Mouse (Mus musculus): Measurements from ENCODE around the gene Galnt18.

Gene Galnt18

DNA sequence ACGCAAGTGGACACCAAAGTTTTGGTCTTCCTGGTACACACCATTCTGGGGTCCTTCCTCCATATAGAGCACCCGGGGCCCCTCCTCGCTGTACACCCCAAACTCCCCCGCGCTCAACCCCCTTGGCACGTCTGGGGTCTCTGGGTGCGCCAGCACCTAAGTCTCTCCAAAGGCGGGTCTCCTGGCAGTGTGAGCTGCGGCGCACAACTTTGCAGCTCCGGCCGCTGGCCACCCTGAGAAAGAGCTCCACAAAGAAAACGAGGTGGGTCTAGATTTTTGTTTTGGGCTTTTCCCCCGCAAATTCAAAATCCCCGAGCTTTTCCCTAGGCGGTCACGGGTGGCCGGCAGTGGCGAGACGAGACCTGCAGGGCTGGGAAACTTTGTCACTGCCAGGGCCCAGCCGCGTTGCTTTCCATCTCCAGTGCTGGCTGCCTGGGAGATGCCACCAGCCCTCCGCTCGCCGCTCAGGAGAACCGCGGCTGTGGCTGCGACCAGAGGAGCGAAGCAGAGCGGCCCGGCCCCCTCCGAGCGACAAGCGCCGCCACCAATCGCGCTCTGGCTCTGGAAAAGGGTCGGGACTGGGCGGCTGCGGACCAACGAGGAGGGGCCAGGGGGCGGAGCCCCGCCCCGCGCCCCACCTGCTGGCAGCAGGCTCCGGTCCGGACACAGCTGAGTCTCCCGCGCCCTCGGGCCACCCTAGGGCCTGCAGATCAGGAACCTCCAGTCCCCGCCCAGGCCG, at the start of gene Galnt18:
Gene Galnt18, minus strand, starts transcription at position 474 of the 739 bp plus-strand sequence.
- DNase-seq = peak; percentile 95

DNA sequence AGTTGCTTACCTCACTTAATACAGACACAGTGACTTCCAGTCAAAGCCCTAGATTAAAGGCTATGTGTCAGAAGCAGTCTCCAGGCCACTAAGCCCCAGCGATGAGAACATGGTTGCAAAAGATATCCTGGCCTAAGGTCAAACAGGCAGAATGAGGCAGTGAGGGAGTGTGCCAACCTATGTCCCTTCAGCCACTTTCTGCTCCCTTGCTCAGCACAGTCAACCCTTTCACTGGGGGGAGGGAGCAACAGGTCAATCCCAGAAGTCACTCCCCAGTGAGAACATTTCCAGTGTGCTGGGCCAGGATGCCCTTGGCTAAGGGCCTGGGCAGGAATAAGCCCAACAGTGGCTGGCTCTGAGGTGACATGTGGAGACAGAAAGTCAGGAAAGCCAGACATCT, 47.6 kb upstream of the Galnt18 start:
- no peak for DNase-seq

DNA sequence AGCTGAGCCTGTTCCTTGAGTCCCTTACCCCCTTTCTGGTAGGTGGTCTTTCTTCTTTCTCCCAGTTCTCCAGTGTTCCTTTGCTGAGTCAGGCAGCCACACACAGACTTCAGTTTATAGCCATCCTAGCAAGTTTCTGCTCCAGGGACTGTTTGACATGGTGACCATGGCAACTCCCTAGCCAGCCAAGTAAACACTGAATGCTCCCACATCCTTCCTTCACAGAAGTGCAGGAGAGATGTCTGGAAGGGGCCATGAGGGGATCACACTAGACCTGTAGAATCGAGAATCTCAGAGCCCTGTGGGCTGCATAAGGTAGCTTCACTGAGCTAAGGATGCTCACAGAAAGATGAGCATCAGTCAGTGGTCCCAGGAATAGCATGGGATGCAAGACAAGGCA, 33.3 kb upstream of the Galnt18 start:
- no peak for DNase-seq

DNA sequence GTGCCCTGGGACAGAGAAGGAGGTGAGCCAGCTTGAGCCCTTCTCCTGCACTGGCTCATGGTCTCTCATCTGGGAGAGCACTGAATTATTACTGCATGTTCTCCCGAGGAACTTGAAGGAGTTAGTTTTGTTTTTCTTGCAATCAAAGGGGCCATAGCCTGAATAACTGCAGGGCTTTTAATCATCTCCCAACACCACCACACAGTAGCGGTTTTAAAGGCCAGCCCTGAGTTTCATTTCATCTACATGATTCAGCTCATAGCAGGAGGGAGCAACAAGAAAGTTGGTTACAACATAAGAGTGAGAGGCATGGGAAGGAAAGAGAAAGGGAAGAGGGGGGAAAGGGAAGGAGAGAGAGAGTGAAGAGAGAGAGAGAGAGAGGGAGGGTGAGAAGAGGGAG, 31.3 kb upstream of the Galnt18 start:
- no peak for DNase-seq

DNA sequence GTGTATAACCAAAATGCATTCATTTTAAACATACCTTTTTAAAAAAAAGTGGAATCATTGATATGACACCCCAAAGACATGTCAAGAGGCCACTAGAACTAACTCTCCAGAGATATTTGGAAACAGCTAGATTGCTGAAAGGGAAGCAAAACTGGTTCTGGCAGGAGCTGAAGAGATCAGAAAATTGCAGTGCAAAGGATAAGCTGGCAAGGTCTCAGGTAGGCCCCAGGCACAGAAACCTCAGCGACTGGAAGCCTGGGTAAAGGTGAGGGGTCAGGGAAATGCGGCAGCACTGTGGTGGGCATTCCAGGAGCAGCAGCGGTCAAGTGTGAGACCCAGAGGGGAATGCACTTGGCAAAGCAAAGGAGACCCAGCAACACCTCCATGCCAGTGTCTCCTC, 30.0 kb upstream of the Galnt18 start:
- DNase-seq = no peak

DNA sequence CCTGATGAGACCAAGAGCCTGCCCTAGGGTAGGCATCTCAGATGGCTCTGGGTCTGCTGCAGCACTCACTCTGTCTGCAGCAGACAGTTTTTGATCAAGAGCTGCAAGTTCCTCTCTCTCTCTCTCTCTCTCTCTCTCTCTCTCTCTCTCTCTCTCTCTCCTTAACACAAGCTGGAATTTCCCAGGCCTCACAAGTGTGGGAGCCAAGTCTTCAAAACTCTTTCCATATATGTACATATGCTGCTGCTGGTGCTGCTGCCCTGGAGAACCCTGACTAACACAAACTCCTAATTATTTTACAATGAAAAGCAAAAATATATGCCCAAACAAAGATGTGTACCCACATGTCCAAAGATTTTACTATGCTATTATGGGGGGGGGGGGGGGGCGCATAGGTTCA, 26.3 kb upstream of the Galnt18 start:
- no peak for DNase-seq

DNA sequence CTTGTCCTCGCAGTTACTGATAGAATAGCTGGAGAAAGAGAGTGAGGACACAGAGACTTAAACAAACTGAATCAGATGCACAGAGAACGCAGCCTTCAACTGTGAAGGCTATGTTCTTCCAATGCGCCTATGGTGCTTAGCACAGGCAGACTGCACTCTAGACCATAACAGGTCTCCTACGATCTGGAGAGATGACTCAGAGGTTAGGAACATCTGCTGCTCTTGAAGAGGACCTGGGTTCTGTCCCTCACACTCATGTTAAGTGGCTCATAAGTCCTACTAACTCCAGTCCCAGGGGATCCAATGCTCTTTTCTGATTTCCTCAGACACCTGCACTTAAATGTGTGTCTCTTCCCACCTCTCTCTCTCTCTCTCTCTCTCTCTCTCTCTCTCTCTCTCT, 24.9 kb upstream of the Galnt18 start:
- DNase-seq = no peak

DNA sequence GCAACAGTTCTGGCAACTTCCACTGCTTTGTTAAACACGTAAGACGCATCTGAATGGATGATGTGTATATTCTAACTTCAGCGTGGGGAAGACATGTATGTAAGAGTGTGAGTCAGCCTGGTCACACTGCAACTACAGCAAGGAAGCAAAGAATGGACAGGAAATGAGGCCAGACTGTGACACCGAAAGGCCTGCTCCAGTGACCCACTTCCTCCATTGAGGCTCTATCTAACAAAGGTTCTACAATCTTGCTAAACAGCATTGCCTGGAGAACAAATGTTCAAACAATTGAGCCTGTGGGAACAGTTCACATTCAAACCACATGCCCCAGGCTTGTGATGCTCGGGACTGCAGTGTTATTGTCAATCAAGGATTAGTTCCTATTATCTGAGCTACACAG, 21.0 kb upstream of the Galnt18 start:
- DNase-seq = no peak

DNA sequence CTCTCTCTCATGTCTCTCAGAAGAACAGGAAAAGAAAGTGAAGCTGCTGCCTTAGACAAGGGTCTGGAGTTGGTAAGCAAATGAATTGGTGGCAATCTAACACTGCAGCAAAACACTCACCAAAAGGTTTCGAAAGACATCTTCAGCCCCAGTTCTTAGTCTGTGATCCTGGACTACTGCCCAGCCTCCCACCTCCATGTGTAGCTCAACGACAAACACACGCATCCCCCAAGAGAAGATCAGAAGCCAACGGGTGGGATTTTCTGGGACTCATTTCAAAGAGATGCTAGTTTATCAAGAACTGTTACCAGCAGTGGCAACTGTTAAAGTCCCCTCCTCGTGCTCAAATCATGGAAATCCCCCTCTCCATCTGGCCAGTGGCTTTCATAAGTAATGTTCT, 20.3 kb upstream of the Galnt18 start:
- no peak for DNase-seq

DNA sequence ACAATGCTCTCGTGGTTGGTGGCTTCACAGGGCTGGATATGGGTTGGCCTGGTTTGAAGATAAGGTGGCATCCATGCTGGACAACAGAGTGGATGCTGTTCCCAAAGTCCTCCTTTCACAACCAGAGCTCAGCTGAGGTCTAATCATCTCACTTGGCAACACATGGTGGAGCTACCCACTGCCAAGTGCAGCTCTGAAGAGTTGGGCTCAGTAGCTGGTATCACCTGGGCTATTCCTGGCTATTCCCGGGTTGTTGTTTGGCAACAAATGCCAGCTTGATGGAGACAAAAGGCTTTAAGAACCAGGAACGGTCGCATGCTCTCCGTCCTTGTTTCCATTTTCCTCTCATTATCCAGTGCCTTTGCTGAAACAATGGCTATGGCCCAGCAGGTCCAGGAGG, 19.2 kb upstream of the Galnt18 start:
- peak; percentile 46 for DNase-seq

DNA sequence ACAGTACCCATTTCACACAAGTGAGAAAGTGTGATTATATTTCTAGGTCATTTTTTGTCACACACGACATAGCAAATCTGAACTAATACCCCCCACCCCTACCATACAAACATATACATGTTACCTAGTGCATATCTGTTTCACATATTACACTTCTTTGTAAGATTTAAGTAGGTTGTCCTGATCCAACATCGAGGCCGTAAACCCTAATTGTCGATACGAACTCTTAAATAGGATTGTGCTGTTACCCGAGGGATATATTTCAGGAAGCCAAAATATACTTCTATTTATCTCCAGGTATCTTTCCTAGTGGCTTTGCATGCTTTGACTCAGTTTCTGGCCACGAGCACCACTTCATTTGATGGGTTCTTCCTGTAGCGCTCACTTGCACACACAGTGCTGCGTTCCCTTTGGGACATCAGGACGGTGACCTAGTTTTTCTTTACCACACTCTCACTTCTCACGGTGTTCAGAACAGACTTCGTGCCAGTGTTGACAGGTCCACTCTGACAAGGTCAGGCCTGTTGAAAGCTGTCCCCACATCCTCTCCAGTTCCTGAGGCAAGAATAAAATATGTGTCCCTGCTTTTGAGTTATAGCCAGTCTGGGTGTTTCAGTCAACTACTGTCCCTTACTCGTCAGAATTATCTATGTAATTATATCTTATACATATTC, 17.7 kb upstream of the Galnt18 start:
- no peak for DNase-seq

DNA sequence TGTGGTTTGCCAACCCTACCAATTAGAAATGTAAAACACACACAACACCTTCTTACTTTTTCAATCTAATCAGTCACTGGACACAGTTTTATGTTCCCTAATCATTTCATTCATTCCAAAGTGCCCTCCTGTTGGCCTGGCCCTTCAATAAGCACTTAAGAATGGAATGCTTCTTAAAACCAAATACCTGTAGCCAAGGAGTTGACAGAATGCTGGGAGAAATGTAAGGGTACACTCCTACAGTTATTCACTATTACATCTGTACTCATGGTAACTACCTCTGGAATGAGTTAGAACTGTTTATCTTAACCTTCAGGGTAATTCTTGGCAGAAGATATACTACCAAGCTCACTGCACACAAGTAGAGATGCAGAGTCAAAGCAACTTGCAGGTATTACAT, 15.3 kb upstream of the Galnt18 start:
- no peak for DNase-seq

DNA sequence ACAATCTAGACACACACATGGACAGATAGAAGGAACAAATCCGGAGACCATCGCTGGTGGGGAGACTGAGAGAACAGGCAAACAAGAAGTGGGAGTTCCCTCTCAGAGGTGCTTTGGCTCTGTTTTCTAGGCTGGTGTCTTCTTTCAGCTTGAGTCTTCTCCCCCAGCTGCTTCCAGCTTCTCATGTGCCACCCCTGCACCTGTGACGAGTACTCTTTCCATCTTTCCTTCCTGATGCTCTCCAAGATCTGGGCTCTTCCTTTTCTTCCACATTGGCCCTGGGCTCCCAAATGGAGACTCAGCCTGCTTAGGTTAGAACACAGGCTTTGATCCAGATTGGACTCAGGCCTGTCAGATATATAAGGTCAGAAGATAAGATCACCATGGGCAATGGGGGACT, 12.4 kb upstream of the Galnt18 start:
- DNase-seq = no peak

DNA sequence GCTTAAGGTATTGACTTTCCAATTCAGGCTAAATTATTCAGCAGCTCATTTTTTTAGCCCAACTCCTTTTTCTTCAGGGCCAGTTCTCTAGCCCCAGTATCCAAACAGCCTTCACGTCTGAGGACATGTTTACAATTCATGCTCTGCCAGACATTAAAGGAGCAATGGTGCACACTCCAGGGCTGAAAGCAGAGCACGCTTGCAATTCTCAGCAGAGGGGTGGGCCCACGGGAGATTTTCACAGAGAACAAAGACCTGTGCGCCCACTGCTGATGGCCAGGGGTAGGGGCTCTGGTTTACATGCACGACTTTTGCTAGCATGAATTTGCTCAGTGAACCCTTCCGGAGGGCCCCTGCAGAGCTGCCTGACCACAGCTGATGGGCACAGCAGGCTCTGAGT, 11.6 kb upstream of the Galnt18 start:
- DNase-seq = no peak

DNA sequence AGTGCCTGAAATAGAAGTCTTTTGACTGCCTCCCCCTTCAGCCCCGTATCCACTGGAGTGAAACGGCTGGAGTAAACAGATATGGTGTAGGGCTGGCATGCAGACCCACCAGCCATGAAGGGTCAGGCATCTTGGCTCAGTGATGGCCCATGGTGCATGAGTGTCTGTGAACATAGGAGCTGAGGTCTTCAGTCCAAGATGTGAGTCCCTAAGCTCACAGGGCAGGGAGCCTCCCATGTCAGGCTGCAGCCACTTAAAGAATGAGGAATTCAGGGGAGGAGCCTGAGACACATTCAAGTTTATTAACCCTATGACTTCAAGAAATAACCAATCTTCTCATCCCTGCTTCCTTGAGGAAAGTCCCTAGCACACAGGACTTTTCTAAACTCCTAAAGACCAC, 8.1 kb upstream of the Galnt18 start:
- no peak for DNase-seq

DNA sequence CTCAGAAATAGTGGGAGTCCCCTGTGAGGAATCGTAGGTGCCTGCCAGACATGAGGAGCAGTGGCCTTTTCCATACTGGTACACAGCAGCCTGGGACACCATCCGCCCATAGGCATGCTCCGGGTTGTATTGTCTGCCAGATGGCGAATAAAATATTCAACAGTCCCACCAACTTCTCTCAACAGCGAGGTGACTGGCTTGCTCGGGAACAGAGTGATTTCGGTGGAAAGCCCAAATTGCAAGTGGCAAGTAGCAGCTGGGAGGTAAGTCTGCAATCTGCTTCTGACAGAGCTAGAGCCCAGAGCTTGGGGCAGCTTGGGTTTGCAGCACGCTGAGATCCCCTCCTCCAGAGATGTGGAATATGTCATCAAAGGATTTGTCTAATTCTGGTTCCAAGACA, 5.7 kb upstream of the Galnt18 start:
- peak; percentile 6 for DNase-seq

DNA sequence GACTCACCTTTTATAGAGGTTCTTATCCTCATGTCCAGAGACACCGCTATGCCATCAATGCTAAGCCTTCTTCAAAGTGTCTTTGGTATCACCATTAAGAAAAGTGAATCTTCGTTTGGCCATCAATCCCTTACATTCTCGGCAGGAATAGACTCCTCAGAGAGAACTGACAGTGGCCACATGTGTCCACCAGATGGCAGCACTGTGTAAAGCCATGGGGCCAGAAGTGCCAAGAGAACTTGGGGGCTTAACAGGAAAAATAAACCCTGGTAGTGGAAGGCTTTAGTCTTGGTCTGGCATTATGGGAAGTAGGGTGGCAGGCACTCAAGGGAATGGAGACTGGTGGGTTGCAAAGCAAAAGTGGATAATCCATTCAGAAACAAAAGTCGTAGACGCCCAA, 2.3 kb upstream of the Galnt18 start:
- peak; percentile 53 for DNase-seq

DNA sequence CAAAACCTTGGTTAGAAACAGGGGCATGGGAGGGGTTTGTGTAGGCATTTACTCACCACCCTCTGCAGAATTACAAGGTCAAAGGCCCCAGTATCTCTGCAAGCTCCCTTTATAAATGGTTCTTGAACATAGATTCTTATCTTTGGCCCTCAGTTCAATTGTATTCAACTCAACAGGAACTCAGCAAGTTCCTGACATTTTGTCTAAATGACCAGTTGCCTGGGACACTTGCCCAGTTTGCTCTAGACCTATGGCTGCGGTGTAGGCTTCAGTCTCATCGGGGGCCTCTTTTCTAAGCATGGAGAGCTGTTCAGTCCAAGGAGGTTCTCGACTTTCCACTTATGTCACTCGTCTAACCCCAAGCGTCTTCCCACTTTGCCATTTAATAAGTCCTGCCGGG, 1.5 kb upstream of the Galnt18 start:
- DNase-seq = peak; percentile 7

DNA sequence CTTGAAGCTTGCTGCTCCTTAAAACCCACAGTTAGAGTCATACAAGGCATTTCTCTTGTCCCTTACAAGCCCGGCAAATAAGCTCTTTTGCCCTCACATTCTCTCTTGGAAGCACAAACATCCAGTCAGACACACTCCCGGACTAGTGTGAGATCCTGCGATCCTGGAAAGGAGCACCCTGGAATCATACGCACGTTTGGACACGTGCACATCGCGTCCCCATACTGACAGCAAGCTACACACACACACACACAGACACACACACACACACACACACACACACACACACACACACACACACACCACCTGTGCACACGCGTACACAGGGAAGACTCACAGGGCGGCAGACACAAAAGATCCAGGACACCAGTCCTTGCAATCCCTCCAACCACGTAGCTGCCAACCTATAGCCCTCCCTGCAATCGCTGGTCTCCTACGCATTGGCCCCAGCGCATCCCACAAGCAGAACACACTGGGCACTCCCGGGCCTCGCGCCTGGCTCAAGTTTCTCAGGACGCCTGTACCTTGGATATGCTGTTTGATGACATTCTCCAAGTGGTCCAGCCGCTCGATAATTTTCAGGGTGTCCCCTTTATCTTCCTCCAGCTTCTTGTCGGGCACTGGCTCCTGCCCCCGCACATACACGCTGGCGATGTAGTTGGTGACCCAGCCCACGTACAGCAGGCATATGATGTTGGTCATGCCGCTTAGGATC, 831 bp downstream of the Galnt18 start:
- peak; percentile 29 for DNase-seq

DNA sequence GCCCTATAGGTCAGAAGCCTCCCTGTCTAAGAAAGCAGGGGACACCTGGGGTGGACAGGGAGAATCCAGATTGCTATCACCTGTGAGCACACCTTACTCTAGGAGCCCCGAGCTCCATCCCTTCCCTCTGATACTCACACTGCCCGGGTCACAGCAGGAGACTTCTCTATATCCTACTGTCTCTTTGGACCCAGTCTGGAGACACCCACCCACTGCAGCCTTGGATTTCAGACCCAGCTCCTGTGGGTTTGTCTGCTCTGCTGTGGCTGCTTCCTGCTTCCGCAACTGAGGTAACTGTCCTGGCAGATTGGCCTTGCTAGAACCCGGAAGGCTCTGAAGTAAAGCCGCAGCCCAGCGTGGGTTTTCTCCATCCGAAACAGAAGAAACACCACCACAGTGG, 1.6 kb downstream of the Galnt18 start:
- peak; percentile 20 for DNase-seq

DNA sequence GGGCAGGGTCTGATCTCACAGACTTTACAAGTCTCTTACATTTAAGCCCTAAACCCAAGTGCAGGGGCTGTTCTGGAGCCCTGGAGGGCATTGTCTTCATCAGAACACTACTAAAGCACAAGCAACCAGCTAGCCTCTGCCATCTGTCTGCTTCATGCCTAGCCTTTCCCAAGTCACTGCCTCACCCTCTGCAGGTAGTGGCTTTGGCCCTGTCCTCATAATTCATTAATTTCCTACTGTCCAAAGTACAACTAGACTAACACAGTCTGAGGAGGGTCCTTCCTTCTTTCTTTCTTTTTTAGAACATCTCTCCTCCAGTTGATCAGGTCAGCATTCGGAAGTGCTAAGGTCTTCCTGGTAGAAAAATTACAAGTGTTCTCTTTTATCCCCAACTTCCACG, 2.6 kb downstream of the Galnt18 start:
- no peak for DNase-seq

DNA sequence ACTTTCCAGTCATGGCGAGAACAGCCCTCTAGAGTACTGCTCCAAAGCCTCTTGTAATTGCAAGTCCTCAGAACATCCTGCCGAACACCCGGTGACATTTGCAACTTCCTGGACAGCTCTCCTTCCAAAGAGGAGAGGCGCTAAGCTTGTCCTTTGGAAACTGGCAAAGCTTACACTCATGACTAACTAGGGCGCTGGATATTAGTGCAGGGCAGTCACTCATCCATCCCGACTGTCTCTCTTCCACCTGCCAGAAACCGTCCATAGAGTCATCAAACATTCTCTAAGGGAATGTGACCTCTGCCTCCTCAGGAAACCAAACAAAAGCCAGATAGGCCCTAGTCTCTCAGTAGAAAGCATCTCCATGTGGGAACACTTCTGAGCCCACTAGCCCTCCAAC, 3.6 kb downstream of the Galnt18 start:
- no peak for DNase-seq

DNA sequence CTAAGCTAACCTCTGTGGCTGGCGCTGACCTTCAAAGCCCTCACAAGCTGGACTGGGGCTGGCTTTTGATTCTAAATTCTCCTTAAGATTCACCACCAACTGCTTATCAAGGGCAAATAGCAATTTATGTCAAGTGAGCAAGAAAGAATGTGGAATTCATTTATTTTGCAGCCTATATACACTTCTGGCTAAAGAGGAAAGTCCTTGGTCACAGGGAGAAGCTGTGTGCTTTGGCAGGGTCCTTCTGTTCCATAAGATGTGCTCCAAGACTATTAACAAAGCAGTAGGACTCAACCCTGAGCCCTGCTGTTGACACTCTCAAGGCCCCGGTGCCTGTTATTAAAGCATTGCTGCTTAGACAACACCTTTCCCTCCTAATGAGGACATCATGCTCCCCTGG, 7.4 kb downstream of the Galnt18 start:
- no peak for DNase-seq

DNA sequence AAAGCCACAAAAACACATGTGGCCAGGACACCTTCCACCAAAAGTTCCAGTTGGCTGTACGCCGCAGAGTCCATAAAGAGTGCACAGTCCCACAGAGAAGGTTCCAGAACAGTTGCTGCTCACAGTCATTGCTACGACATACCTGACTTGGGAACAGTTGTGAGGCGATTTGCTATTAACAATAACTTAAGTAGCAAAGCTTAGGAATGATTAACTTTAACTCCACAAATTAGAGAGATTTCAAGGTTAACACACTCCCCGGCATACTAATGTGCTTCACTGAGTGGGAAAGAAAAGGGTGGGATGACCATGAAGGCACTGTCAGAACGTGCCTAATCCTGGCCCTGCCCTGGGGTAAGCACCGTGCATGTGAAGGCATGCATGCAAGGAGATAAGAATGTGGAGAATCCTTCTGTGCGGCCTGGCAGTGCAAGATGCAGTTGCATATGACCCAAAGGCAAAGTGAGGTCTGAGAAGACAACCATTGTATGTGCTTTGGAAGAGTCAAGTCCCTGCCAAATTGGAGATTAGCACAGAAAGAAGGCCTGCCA, 8.5 kb downstream of the Galnt18 start:
- DNase-seq = no peak
